Mouse (Mus musculus) CD4-positive, CD25-positive, alpha-beta regulatory T cell, adult 4 months (primary cell): ENCODE data around the gene Vmn1r75. TPM values are rescaled to one million over a fixed set of nuclear protein-coding genes. Genes with fewer than 3 reads are reported as not detected.

ENCODE experiments used
- ATAC-seq: one replicate; pipeline ENCODE4 v1.8.0; 2017
- polyA plus RNA-seq, 2 experiments: library from polyadenylated mRNA; unstranded; fragments of 100-300 nt; shearing (Covaris generic); gene quantifications; one replicate each; pipeline ENCODE4 v1.2.1; 2017

The Vmn1r75 gene
- polyA plus RNA-seq, result under 1 TPM in 1 of 2 experiments, not detected in 1; 0.44 TPM

DNA sequence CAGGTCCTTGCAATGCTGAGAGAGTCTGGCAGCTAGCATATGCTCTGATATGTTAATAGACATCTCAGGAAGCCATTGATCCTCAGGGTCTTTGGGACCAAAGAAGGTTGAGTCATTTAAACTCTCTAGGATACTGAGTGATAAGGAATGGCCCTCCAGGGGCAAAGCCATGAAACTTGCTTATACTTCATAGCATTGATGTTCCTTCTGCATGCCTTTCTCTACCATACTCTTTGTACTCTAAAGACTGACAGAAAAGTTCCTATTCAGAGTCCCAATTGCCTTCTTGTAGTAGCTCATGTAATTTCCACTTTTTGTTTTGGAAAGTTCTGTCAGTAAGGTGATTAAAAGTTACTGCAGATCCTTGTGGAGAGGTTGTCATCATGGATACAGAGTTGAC is at the start of gene Vmn1r75:
Gene Vmn1r75 (plus strand): TSS at position 301 of the 400 bp plus-strand sequence.
- ATAC-seq, result no peak

DNA sequence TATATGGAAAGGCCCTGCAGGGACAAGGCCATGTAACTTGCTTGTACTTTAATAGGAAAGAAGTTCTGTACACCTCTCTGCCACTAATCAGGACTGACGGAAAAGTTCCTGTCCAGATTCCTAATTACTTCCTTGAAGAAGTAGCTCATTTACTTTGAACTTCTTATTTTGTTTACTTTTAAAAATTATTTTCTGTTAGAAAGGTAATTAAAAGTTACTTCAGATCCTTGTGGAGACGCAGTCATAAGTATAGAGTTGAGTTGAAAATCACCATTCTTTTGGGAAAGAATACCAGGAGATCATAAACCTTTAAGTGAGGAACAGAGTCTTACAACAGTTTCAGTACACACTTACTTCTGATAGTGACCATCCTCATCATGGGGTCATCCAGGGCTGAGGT is 40.8 kb upstream of the Vmn1r75 start, which contains the start of gene Vmn1r74:
Gene Vmn1r74 (plus strand): TSS at position 301 of the 400 bp plus-strand sequence.
- ATAC-seq, result no peak

Other genes with a start within 250 kb of the Vmn1r75 start
- not detected for gene Vmn1r72, start 194.5 kb upstream of the Vmn1r75 start, polyA plus RNA-seq
- gene Vmn1r73, start 144.4 kb upstream of the Vmn1r75 start, polyA plus RNA-seq, result not detected
- gene Vmn1r74, start 40.6 kb upstream of the Vmn1r75 start, polyA plus RNA-seq, result not detected
- gene Vmn1r76, start 63.6 kb downstream of the Vmn1r75 start, polyA plus RNA-seq, result under 1 TPM in 1 of 2 experiments, not detected in 1; 0.08 TPM
- not detected for gene Vmn1r77, start 162.1 kb downstream of the Vmn1r75 start, polyA plus RNA-seq